Mouse (Mus musculus) intestine, embryonic 15.5 days (tissue): ENCODE measurements around the gene Tbck. TPM values are rescaled to one million over a fixed set of nuclear protein-coding genes. Genes with fewer than 3 reads are reported as not detected.

ENCODE experiments used
- ATAC-seq: fragments of 200-750 bp; cut with Nextera tagmentation; 2 replicates; pipeline ENCODE4 v1.8.0; 2017; ENCODE audit warnings: moderate TSS enrichment, moderate library complexity
- H3K27ac ChIP-seq: fragments of 300-500 bp; sonication (generic); 2 replicates; pipeline ENCODE4 v1.5.1; 2015; ENCODE audit warnings: mild to moderate bottlenecking, inconsistent platforms
- H3K27me3 ChIP-seq: fragments of 300-500 bp; sonication (generic); replicated peaks from 2 replicates; pipeline ENCODE4 v1.6.1; 2015; ENCODE audit warnings: inconsistent platforms
- H3K36me3 ChIP-seq: fragments of 300-500 bp; sonication (generic); 2 replicates; pipeline ENCODE4 v1.6.1; 2015; ENCODE audit warnings: inconsistent platforms
- H3K4me1 ChIP-seq: fragments of 300-500 bp; sonication (generic); replicated peaks from 2 replicates; pipeline ENCODE4 v1.6.1; 2015; ENCODE audit warnings: inconsistent platforms
- H3K4me2 ChIP-seq: fragments of 300-500 bp; sonication (generic); replicated peaks from 2 replicates; pipeline ENCODE4 v1.6.1; 2015; ENCODE audit warnings: mild to moderate bottlenecking, inconsistent platforms
- H3K4me3 ChIP-seq: fragments of 300-500 bp; sonication (generic); replicated peaks from 2 replicates; pipeline ENCODE4 v1.5.1; 2015; ENCODE audit warnings: inconsistent platforms
- H3K9ac ChIP-seq: fragments of 300-500 bp; sonication (generic); 2 replicates; pipeline ENCODE4 v1.6.1; 2015; ENCODE audit warnings: inconsistent platforms
- H3K9me3 ChIP-seq: fragments of 300-500 bp; sonication (generic); 2 replicates; pipeline ENCODE4 v1.6.1; 2016; ENCODE audit warnings: inconsistent platforms
- WGBS: fragments of 180-500 bp; shearing (Covaris S2); methylation state at CpG from one replicate; pipeline ENCODE4 v1.1.7; 2015; 5-methylcytosine and 5-hydroxymethylcytosine counted together
- polyA plus RNA-seq: library from polyadenylated mRNA; unstranded; fragments of >200 nt; fragmentation: Nextera tagmentation; extraction: Ambion mirVana; gene quantifications from 2 replicates; pipeline ENCODE4 v1.2.1, GENCODE M21; 2015

Gene Tbck
- polyA plus RNA-seq, 1 experiment from 2014 or later, result 16.0 TPM

DNA sequence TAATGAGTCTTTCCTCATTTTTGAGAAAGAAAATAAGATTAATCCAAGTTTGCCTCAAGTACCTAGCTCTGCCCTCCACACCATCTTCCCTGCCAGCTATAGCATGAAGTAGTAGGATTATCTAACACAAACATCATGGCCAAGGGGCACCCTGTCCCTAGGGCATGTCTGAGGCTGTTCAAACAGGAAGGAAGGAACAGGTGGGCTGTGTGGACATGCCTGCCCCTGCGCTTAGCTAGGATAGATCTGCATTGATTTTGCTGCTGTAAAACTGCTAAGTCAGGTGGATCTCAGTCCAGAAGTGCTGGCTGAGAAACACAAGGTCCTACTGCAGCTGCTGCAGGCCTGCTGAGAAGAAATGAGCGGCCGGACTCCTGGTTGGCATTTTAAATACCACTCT lies 129.2 kb downstream of the Tbck start:
- 75% methylated on average over 3 of the region's 3 CpGs for WGBS
- Histone ChIP-seq H3K4me3 (no peak overlapping the region), H3K27me3 (no peaks in the 10 kb centered on the region), H3K9ac (no peak overlapping the region), H3K4me1 (0 out of 2 replicates have a peak, but pooled peaks cover 3% of the 10 kb centered on the region), H3K4me2 (no peak overlapping the region), H3K36me3 (no peaks in the 10 kb centered on the region; the same call in 1 of the 2 replicates), H3K9me3 (no peaks in the 10 kb centered on the region), H3K27ac (no peak overlapping the region)
- ATAC-seq, result no peak

DNA sequence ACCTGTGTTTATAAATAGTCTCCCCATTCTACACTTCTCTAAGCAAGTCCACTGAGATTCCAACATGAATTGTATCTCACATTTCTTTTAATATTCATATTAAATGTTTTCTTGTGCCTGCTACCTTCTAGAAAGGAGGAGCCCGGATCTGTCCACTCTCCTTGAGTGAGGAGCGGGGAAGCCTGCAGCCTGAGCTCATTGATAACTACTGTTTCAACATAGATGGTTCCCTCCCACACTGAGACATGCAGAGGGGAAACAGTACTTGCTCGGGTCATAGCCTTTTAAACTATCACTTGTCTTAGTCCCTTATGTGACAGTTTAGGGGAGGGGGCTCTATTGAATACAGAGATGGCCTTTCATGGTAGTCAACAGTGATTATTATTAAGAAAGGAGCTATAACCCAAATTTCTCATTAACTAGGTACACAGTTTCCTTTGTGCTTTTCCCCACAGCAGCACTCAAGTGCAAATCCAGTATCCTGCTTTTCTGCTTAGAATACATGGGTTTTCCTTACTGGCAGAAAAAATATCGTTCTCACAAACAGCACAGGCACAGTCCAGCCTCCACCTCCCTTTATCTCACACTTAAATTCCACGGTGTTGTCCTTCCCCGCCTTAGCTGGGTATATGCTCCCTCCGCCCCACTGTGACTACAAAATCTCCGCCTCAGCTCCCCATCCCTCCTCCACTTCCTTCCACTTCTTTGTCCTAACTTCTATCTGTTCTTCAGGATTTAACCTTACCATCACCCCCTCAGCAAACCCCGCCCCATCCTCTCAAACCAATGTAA lies 130.0 kb downstream of the Tbck start:
- Histone ChIP-seq H3K4me1 (0 out of 2 replicates have a peak, but pooled peaks cover 3% of the 10 kb centered on the region), H3K27me3 (no peaks in the 10 kb centered on the region), H3K9me3 (no peaks in the 10 kb centered on the region), H3K4me2 (no peak overlapping the region), H3K27ac (no peak overlapping the region), H3K9ac (no peak overlapping the region), H3K4me3 (no peak overlapping the region), H3K36me3 (no peaks in the 10 kb centered on the region; the same call in 1 of the 2 replicates)
- no peak for ATAC-seq
- WGBS, result 75% methylated on average over 9 of the region's 9 CpGs

GRCm38 (mm10) chr3:132814791-132815496 lies 131.0 kb downstream of the Tbck start:
- H3K27ac ChIP-seq, result no peak overlapping the region
- no peak overlapping the region for H3K4me2 ChIP-seq
- no peaks in the 10 kb centered on the region for H3K9me3 ChIP-seq
- no peak overlapping the region for H3K4me3 ChIP-seq
- H3K9ac ChIP-seq, result no peak overlapping the region
- ATAC-seq, result peak; percentile 61
- 82% methylated on average over 10 of the region's 10 CpGs for WGBS
- no peaks in the 10 kb centered on the region for H3K27me3 ChIP-seq
- H3K36me3 ChIP-seq, result no peaks in the 10 kb centered on the region; the same call in 1 of the 2 replicates
- 0 out of 2 replicates have a peak, but pooled peaks cover 3% of the 10 kb centered on the region for H3K4me1 ChIP-seq

- Histone ChIP-seq H3K4me2 (no peak overlapping the region), H3K9ac (no peak overlapping the region), H3K4me3 (no peak overlapping the region), H3K36me3 (no peaks in the 10 kb centered on the region; the same call in 1 of the 2 replicates), H3K27me3 (no peaks in the 10 kb centered on the region), H3K27ac (no peak overlapping the region), H3K4me1 (0 out of 2 replicates have a peak, but pooled peaks cover 3% of the 10 kb centered on the region), H3K9me3 (no peaks in the 10 kb centered on the region)
- no peak for ATAC-seq
- whole genome bisulfite sequencing, result 93% methylated on average over 4 of the region's 4 CpGs
These were observed 131.8 kb downstream of the Tbck start for GRCm38 (mm10) chr3:132815497-132816326.

GRCm38 (mm10) chr3:132819408-132819807 lies 135.5 kb downstream of the Tbck start:
- H3K27me3 ChIP-seq, result no peaks in the 10 kb centered on the region
- no peak overlapping the region for H3K9ac ChIP-seq
- H3K27ac ChIP-seq, result no peak overlapping the region
- H3K4me1 ChIP-seq, result no peaks in the 10 kb centered on the region
- H3K9me3 ChIP-seq, result no peaks in the 10 kb centered on the region
- no peak for ATAC-seq
- H3K4me2 ChIP-seq, result no peak overlapping the region
- 85% methylated on average over 2 of the region's 2 CpGs for WGBS
- no peaks in the 10 kb centered on the region; the same call in 1 of the 2 replicates for H3K36me3 ChIP-seq
- no peak overlapping the region for H3K4me3 ChIP-seq

DNA sequence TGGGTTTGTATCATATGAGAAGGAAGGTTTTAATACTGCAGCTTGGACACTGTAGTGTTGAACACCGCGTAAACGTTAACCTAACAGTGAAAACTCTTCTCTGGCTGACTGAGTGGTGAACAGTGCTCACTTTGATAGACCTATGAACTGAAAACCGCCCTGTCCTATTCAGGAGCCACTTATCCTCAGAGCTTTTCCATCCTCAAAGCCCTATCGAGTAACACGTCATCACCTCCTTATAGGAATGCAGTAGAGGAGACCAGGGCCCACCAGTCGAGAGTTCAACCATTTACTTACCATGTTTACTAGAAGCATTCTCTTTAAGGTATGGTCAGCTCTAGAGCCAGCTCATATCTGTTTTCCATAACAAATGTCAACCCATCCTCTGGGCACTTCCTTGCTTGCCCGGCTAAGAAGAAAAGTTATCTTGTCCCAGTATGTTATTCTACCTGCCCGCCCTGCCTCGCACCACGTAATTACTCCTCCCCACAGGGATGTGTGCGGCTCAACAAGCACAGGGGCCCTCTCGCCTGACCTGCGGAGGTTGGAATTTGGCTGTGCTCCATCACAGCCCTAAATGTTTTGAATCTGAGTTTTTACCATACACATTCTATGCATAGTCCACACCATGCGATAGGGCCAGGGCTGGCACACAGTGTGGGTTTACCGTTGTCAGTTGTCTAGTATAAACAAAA lies 147.4 kb downstream of the Tbck start:
- ATAC-seq, result no peak
- no peak overlapping the region for H3K9ac ChIP-seq
- 63% methylated on average over 16 of the region's 16 CpGs for whole genome bisulfite sequencing
- H3K9me3 ChIP-seq, result no peaks in the 10 kb centered on the region
- H3K4me3 ChIP-seq, result no peak overlapping the region
- no peak overlapping the region for H3K27ac ChIP-seq
- H3K4me2 ChIP-seq, result no peak overlapping the region
- no peaks in the 10 kb centered on the region for H3K27me3 ChIP-seq
- no peaks in the 10 kb centered on the region for H3K4me1 ChIP-seq
- no peaks in the 10 kb centered on the region for H3K36me3 ChIP-seq

- 80% methylated on average over 6 of the region's 6 CpGs for WGBS
- Histone ChIP-seq H3K4me1 (no peaks in the 10 kb centered on the region), H3K27ac (no peak overlapping the region), H3K9ac (no peak overlapping the region), H3K9me3 (no peaks in the 10 kb centered on the region), H3K27me3 (no peaks in the 10 kb centered on the region), H3K4me3 (no peak overlapping the region), H3K4me2 (no peak overlapping the region), H3K36me3 (peaks cover 14% of the 10 kb centered on the region; the same call in 1 of the 2 replicates)
- no peak for ATAC-seq
These were observed 151.3 kb downstream of the Tbck start for GRCm38 (mm10) chr3:132835118-132835794.

DNA sequence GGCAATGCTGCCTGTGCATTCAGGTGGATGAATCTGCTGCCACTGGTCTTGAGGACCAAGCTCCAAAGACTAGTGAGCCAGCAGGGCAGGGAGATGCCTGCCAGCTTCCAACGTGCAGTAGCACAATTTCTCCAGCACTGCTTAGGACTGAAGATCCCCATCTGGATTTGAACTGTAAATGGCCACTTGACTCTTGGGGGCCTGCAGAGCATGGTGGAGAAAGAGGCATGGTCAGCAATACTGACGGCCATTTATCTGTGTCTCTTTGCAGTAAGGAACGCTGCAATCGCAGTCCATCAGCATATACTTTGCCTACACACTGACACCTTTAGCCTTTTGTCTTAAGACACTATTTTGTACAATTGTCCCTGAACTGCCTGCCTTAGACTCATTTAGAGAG lies 153.2 kb downstream of the Tbck start:
- WGBS, result 88% methylated on average over 4 of the region's 4 CpGs
- Histone ChIP-seq H3K9ac (no peak overlapping the region), H3K4me1 (no peaks in the 10 kb centered on the region), H3K9me3 (no peaks in the 10 kb centered on the region), H3K4me3 (no peak overlapping the region), H3K27me3 (no peaks in the 10 kb centered on the region), H3K36me3 (peaks cover 14% of the 10 kb centered on the region; the same call in 1 of the 2 replicates), H3K27ac (no peak overlapping the region), H3K4me2 (no peak overlapping the region)
- no peak for ATAC-seq

GRCm38 (mm10) chr3:132838656-132839417 lies 154.9 kb downstream of the Tbck start:
- Histone ChIP-seq H3K9ac (no peak overlapping the region), H3K4me1 (no peaks in the 10 kb centered on the region), H3K4me3 (no peak overlapping the region), H3K9me3 (no peaks in the 10 kb centered on the region), H3K27me3 (no peaks in the 10 kb centered on the region), H3K4me2 (no peak overlapping the region), H3K36me3 (peaks cover 14% of the 10 kb centered on the region; the same call in 1 of the 2 replicates), H3K27ac (no peak overlapping the region)
- no peak for ATAC-seq
- 92% methylated on average over 15 of the region's 15 CpGs for WGBS

- no peak overlapping the region for H3K9ac ChIP-seq
- H3K36me3 ChIP-seq, result peaks cover 14% of the 10 kb centered on the region; the same call in 1 of the 2 replicates
- no peak overlapping the region for H3K4me3 ChIP-seq
- H3K4me2 ChIP-seq, result no peak overlapping the region
- 90% methylated on average over 8 of the region's 8 CpGs for WGBS
- no peak overlapping the region for H3K27ac ChIP-seq
- H3K4me1 ChIP-seq, result no peaks in the 10 kb centered on the region
- no peaks in the 10 kb centered on the region for H3K27me3 ChIP-seq
- ATAC-seq, result no peak
- no peaks in the 10 kb centered on the region for H3K9me3 ChIP-seq
These were observed 155.6 kb downstream of the Tbck start for GRCm38 (mm10) chr3:132839516-132839915.
